Mouse (Mus musculus): ENCODE data around the gene Mettl27. TPM values are rescaled to one million over a fixed set of nuclear protein-coding genes. Genes with fewer than 3 reads are reported as not detected.

The Mettl27 gene
- total RNA-seq, 2 experiments from 2014 or later: 5.7 to 5.9 TPM

GRCm38 (mm10) chr5:134976577-134977250 is 44.5 kb downstream of the Mettl27 start:
- DNase-seq: no peak
- intact Hi-C loops (cut with DNase I): no loop called here

DNA sequence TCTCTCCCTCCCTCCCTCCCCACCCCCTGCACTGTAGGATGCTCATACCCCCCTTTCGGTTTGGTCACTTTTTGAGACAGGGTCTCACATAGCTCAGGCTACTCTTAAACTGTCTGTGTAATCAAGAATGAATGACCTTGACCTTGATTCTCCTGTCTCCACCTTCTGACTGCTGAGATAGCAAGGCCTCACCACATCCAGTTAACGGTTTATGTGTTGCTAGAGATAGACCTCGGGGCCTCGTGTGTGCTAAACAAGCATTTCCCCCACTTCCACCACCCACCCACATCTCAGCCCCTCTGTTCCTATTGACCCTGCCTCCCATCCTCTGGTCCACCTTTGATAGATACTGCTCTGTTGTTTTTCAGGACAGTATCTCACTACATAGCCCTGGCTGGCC is 45.7 kb downstream of the Mettl27 start:
- intact Hi-C loops (cut with DNase I): no loop called here
- DNase-seq: no peak

DNA sequence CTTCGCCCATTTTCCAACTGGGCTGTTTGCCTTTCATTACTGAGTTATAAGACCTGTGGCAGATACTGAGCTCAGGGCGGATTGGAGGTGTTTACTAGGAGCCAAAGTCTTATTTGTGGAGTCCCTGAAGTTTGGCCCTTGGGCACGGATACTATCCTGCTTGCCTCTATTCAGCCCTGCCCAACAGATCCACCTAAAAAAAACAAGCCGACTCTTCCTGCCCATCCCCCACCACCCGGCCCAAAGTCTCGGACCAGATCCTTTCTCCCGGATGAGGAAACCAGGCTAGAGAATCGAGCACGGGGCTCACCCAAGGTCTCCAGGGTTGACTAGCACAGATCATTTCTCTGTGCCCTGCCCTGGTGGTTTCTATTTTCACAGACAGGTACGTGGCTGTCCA is 49.0 kb downstream of the Mettl27 start:
- DNase-seq: no peak
- intact Hi-C loops (cut with DNase I): no loop called here

GRCm38 (mm10) chr5:134983111-134983510 is 50.9 kb downstream of the Mettl27 start:
- intact Hi-C loops (cut with DNase I): no loop called here
- no peak for DNase-seq

DNA sequence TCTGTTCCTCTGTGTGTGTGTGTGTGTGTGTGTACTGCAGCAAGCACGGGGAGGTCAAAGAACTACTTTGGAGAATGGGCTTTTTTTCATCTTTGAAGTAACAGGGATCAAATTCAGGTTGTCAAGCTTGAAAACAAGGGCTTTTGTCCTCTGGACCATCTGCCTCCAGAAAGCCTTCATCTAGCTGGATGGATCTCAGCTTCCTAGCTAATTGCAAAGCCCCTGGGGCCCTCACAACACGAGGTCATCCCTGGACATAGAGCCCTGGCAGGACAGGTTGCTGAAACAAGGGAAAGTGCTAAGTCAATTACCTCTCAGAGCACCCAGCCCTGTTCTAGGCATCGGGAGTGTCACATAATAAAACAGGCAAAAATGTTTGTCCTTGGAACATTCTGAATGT is 51.6 kb downstream of the Mettl27 start:
- intact Hi-C loops (cut with DNase I): no loop called here

GRCm38 (mm10) chr5:134985633-134986297 is 53.6 kb downstream of the Mettl27 start, which contains the start of gene Cldn3:
Gene Cldn3, plus strand, starts transcription at chr5:134986214.
- peak; percentile 43 to 50 for DNase-seq
- intact Hi-C loops (cut with DNase I): no loop called here

More for the DNA sequence above, 51.6 kb downstream of the Mettl27 start:
- DNase-seq: no peak

GRCm38 (mm10) chr5:134986298-134987268 is 54.4 kb downstream of the Mettl27 start:
- intact Hi-C loops (cut with DNase I): no loop called here
- DNase-seq: no peak

GRCm38 (mm10) chr5:134989166-134989565 is 57.0 kb downstream of the Mettl27 start:
- intact Hi-C loops (cut with DNase I): no loop called here
- DNase-seq: no peak

DNA sequence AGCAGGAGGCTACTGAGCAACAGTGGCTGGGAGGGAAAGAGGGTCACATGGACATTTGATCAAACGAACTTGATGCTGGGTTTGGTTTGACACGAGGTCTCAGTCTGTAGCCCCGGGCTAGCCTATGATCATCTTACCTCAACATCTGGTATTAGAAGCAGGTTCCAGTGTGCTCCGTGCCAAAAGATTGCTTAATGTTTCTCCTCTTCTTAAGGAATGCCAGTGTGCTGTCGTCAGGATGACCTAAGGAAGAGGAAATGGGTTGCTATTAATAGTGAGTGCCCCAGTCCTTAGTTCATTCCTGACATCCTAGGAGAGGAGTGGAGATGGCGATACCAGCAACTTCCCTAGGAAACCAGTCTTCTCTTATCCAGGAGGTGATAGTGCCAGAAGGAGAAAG is 57.6 kb downstream of the Mettl27 start:
- no peak for DNase-seq
- intact Hi-C loops (cut with DNase I): no loop called here

Other genes with a start within 250 kb of the Mettl27 start
- 1 to 10 TPM; 7.3 to 8.1 TPM for gene Limk1, start 243.8 kb upstream of the Mettl27 start, total RNA-seq (2021)
- 100 to 1,000 TPM; 409 to 606 TPM for gene Eln, start 185.0 kb upstream of the Mettl27 start, total RNA-seq (2021)
- gene Tmem270, start 25.6 kb upstream of the Mettl27 start, total RNA-seq (2021): not detected
- gene Cldn13, start 16.8 kb upstream of the Mettl27 start, total RNA-seq (2021): not detected
- under 1 TPM; 0.14 to 0.59 TPM for gene Cldn4, start 14.6 kb downstream of the Mettl27 start, total RNA-seq (2021)
- gene Cldn3, start 53.8 kb downstream of the Mettl27 start, total RNA-seq (2021): 1 to 10 TPM in 1 of 2 experiments, under 1 TPM in 1; 0.22 to 1.4 TPM
- gene Abhd11, start 76.8 kb downstream of the Mettl27 start, total RNA-seq (2021): 10 to 100 TPM; 61.4 to 65.0 TPM
- gene Stx1a, start 91.1 kb downstream of the Mettl27 start, total RNA-seq (2021): 1 to 10 TPM; 2.6 to 4.3 TPM
- gene Dnajc30, start 131.8 kb downstream of the Mettl27 start, total RNA-seq (2021): 10 to 100 TPM; 25.9 to 26.2 TPM
- 10 to 100 TPM; 24.9 to 26.8 TPM for gene Bud23, start 132.6 kb downstream of the Mettl27 start, total RNA-seq (2021)
- gene Vps37d, start 145.9 kb downstream of the Mettl27 start, total RNA-seq (2021): 1 to 10 TPM in 1 of 2 experiments, under 1 TPM in 1; 0.98 to 1.2 TPM
- gene Mlxipl, start 157.5 kb downstream of the Mettl27 start, total RNA-seq (2021): 10 to 100 TPM; 16.5 to 28.8 TPM
- gene Tbl2, start 217.3 kb downstream of the Mettl27 start, total RNA-seq (2021): 10 to 100 TPM; 12.3 to 13.5 TPM
- gene Bcl7b, start 235.9 kb downstream of the Mettl27 start, total RNA-seq (2021): 10 to 100 TPM; 30.0 to 33.1 TPM

All from heart, postnatal 14 days (tissue).